Mouse (Mus musculus) limb, embryonic 10.5 days (tissue): Measurements from ENCODE around the gene Rgs6. TPM values are rescaled to one million over a fixed set of nuclear protein-coding genes. Genes with fewer than 3 reads are reported as not detected.

ENCODE experiments used
- DNase-seq: peaks from one replicate; pipeline ENCODE4 v3.0.0-alpha.2; 2017; ENCODE audit warnings: low spot score
- H3K27ac ChIP-seq: fragments of 300-500 bp; sonication (generic); 2 replicates; pipeline ENCODE4 v1.5.1; 2016; ENCODE audit warnings: mild to moderate bottlenecking
- H3K27me3 ChIP-seq: fragments of 300-500 bp; sonication (generic); 2 replicates; pipeline ENCODE4 v1.6.1; 2016; ENCODE audit warnings: low read depth, mild to moderate bottlenecking; ENCODE audit not compliant: poor library complexity, severe bottlenecking
- H3K36me3 ChIP-seq: fragments of 300-500 bp; sonication (generic); 2 replicates; pipeline ENCODE4 v1.6.1; 2016; ENCODE audit warnings: mild to moderate bottlenecking, moderate library complexity
- H3K4me1 ChIP-seq: fragments of 300-500 bp; sonication (generic); 2 replicates; pipeline ENCODE4 v1.6.1; 2016
- H3K4me3 ChIP-seq: fragments of 300-500 bp; sonication (generic); 2 replicates; pipeline ENCODE4 v1.5.1; 2016; ENCODE audit warnings: mild to moderate bottlenecking, moderate library complexity
- H3K9me3 ChIP-seq: fragments of 300-500 bp; sonication (generic); replicated peaks from 2 replicates; pipeline ENCODE4 v1.6.1; 2016; ENCODE audit warnings: mild to moderate bottlenecking
- WGBS: fragments of 180-500 bp; shearing (Covaris S2); methylation state at CpG from one replicate; pipeline ENCODE4 v1.1.7; 2016; 5-methylcytosine and 5-hydroxymethylcytosine counted together
- polyA plus RNA-seq: library from polyadenylated mRNA; unstranded; fragments of >200 nt; fragmentation: Nextera tagmentation; extraction: Ambion mirVana; gene quantifications from 2 replicates; pipeline ENCODE4 v1.2.1, GENCODE M21; 2016

The Rgs6 gene
- polyA plus RNA-seq, 1 experiment from 2014 or later = not detected

- DNase-seq = no peak
- H3K4me3 ChIP-seq = no peak overlapping the region
- H3K4me1 ChIP-seq = peaks cover 6% of the 10 kb centered on the region; the same call in 1 of the 2 replicates
- no peaks in the 10 kb centered on the region for H3K27me3 ChIP-seq
- no peaks in the 10 kb centered on the region for H3K9me3 ChIP-seq
- no peaks in the 10 kb centered on the region for H3K36me3 ChIP-seq
- 22% methylated on average over 4 of the region's 4 CpGs for WGBS
- H3K27ac ChIP-seq = no peak overlapping the region
These were observed 456.5 kb downstream of the Rgs6 start for GRCm38 (mm10) chr12:83044621-83044990.

GRCm38 (mm10) chr12:83045001-83045531, 457.0 kb downstream of the Rgs6 start:
- no peaks in the 10 kb centered on the region for H3K27me3 ChIP-seq
- no peaks in the 10 kb centered on the region for H3K9me3 ChIP-seq
- no peak overlapping the region for H3K27ac ChIP-seq
- no peak for DNase-seq
- peaks cover 6% of the 10 kb centered on the region; the same call in 1 of the 2 replicates for H3K4me1 ChIP-seq
- no peak overlapping the region for H3K4me3 ChIP-seq
- WGBS = 85% methylated on average over 12 of the region's 12 CpGs
- no peaks in the 10 kb centered on the region for H3K36me3 ChIP-seq

- Histone ChIP-seq H3K27ac (no peak overlapping the region), H3K9me3 (no peaks in the 10 kb centered on the region), H3K4me1 (peaks cover 10% of the 10 kb centered on the region; the same call in 1 of the 2 replicates), H3K27me3 (no peaks in the 10 kb centered on the region), H3K4me3 (no peak overlapping the region), H3K36me3 (no peaks in the 10 kb centered on the region)
- no peak for DNase-seq
- 94% methylated on average over 9 of the region's 9 CpGs for WGBS
These were observed 458.6 kb downstream of the Rgs6 start for GRCm38 (mm10) chr12:83046734-83047133.

GRCm38 (mm10) chr12:83047710-83048109, 459.6 kb downstream of the Rgs6 start:
- Histone ChIP-seq H3K27me3 (no peaks in the 10 kb centered on the region), H3K4me1 (peaks cover 10% of the 10 kb centered on the region; the same call in 1 of the 2 replicates), H3K9me3 (no peaks in the 10 kb centered on the region), H3K4me3 (no peak overlapping the region), H3K36me3 (no peaks in the 10 kb centered on the region), H3K27ac (no peak overlapping the region)
- DNase-seq = no peak
- 78% methylated on average over 7 of the region's 7 CpGs for whole genome bisulfite sequencing

- H3K36me3 ChIP-seq = no peaks in the 10 kb centered on the region
- no peaks in the 10 kb centered on the region for H3K9me3 ChIP-seq
- H3K27ac ChIP-seq = no peak overlapping the region
- DNase-seq = no peak
- 80% methylated on average over 8 of the region's 8 CpGs for WGBS
- no peak overlapping the region for H3K4me3 ChIP-seq
- H3K27me3 ChIP-seq = no peaks in the 10 kb centered on the region
- peaks cover 4% of the 10 kb centered on the region; the same call in 1 of the 2 replicates for H3K4me1 ChIP-seq
These were observed 462.4 kb downstream of the Rgs6 start for GRCm38 (mm10) chr12:83050514-83050913.

- Histone ChIP-seq H3K36me3 (no peaks in the 10 kb centered on the region), H3K27ac (no peak overlapping the region), H3K9me3 (no peaks in the 10 kb centered on the region), H3K4me3 (no peak overlapping the region), H3K4me1 (peaks cover 4% of the 10 kb centered on the region; the same call in 1 of the 2 replicates), H3K27me3 (no peaks in the 10 kb centered on the region)
- no peak for DNase-seq
- WGBS = 77% methylated on average over 4 of the region's 4 CpGs
These were observed 464.3 kb downstream of the Rgs6 start for GRCm38 (mm10) chr12:83052391-83052790.

- Histone ChIP-seq H3K36me3 (no peaks in the 10 kb centered on the region), H3K27me3 (no peaks in the 10 kb centered on the region), H3K9me3 (no peaks in the 10 kb centered on the region), H3K27ac (no peak overlapping the region), H3K4me3 (no peak overlapping the region), H3K4me1 (peaks cover 4% of the 10 kb centered on the region; the same call in 1 of the 2 replicates)
- 88% methylated on average over 5 of the region's 5 CpGs for WGBS
- no peak for DNase-seq
These were observed 467.6 kb downstream of the Rgs6 start for GRCm38 (mm10) chr12:83055690-83056089.

GRCm38 (mm10) chr12:83066426-83066825, 478.3 kb downstream of the Rgs6 start:
- no peak overlapping the region for H3K4me3 ChIP-seq
- H3K27ac ChIP-seq = no peak overlapping the region
- no peaks in the 10 kb centered on the region for H3K36me3 ChIP-seq
- 89% methylated on average over 6 of the region's 6 CpGs for WGBS
- no peaks in the 10 kb centered on the region for H3K27me3 ChIP-seq
- H3K9me3 ChIP-seq = no peaks in the 10 kb centered on the region
- DNase-seq = no peak
- peaks cover 6% of the 10 kb centered on the region; the same call in 1 of the 2 replicates for H3K4me1 ChIP-seq

- Histone ChIP-seq H3K27me3 (no peaks in the 10 kb centered on the region), H3K4me1 (peaks cover 26% of the 10 kb centered on the region), H3K9me3 (no peaks in the 10 kb centered on the region), H3K27ac (no peak overlapping the region), H3K4me3 (no peak overlapping the region), H3K36me3 (no peaks in the 10 kb centered on the region)
- 63% methylated on average over 5 of the region's 5 CpGs for WGBS
- no peak for DNase-seq
These were observed 482.8 kb downstream of the Rgs6 start for GRCm38 (mm10) chr12:83070848-83071247.

- Histone ChIP-seq H3K4me1 (peaks cover 26% of the 10 kb centered on the region), H3K27me3 (no peaks in the 10 kb centered on the region), H3K9me3 (no peaks in the 10 kb centered on the region), H3K36me3 (no peaks in the 10 kb centered on the region), H3K4me3 (no peak overlapping the region), H3K27ac (peak overlapping the region; percentile 62; the same call in 1 of the 2 replicates)
- DNase-seq = no peak
- 31% methylated on average over 3 of the region's 3 CpGs for WGBS
These were observed 484.2 kb downstream of the Rgs6 start for GRCm38 (mm10) chr12:83072181-83072887.

- H3K4me1 ChIP-seq = peaks cover 26% of the 10 kb centered on the region
- no peaks in the 10 kb centered on the region for H3K9me3 ChIP-seq
- H3K27me3 ChIP-seq = no peaks in the 10 kb centered on the region
- no peak overlapping the region for H3K4me3 ChIP-seq
- H3K27ac ChIP-seq = peak overlapping the region; percentile 62; the same call in 1 of the 2 replicates
- WGBS = 31% methylated on average over 13 of the region's 13 CpGs
- DNase-seq = peak; percentile 53
- no peaks in the 10 kb centered on the region for H3K36me3 ChIP-seq
These were observed 485.1 kb downstream of the Rgs6 start for GRCm38 (mm10) chr12:83072951-83073878.

GRCm38 (mm10) chr12:83073879-83074368, 485.8 kb downstream of the Rgs6 start:
- WGBS = 78% methylated on average over 6 of the region's 6 CpGs
- Histone ChIP-seq H3K36me3 (no peaks in the 10 kb centered on the region), H3K4me1 (peaks cover 26% of the 10 kb centered on the region), H3K4me3 (no peak overlapping the region), H3K9me3 (no peaks in the 10 kb centered on the region), H3K27me3 (no peaks in the 10 kb centered on the region), H3K27ac (peak overlapping the region; percentile 62; the same call in 1 of the 2 replicates)
- peak; percentile 30 for DNase-seq
